Mouse (Mus musculus) gastrocnemius, postnatal 14 days (tissue): ENCODE measurements around the gene Glt1d1. TPM values are rescaled to one million over a fixed set of nuclear protein-coding genes. Genes with fewer than 3 reads are reported as not detected.

Experiments used
- DNase-seq: peaks from one replicate; pipeline ENCODE4 v3.0.0; 2021; ENCODE audit warnings: mixed read lengths
- intact Hi-C: fragments of 180-260 bp; cut with DNase I; formaldehyde crosslinking; loops from one replicate; pipeline ENCODE4 v1.15.1; 2025; ENCODE audit warnings: low total_unique reads
- long read RNA-seq, 2 experiments: library from polyadenylated mRNA; stranded (forward); transcript quantifications; one replicate each; pipeline ENCODE4 v2.0.0; 2021
- total RNA-seq, 2 experiments: library from RNA; stranded (reverse); gene quantifications; 2 replicates each; pipeline ENCODE4 v1.2.3; 2021

Gene Glt1d1
- total RNA-seq: not detected
- long read RNA-seq, experiment 1: 0 reads
- long read RNA-seq, experiment 2: 0 reads

GRCm38 (mm10) chr5:127632167-127633145 lies at the start of gene Glt1d1, which contains the start of gene Slc15a4:
Gene Glt1d1, plus strand, starts transcription at chr5:127632262.
Gene Slc15a4, minus strand, starts transcription at chr5:127632897.
- intact Hi-C loops: no loop called here
- no peak for DNase-seq

- intact Hi-C loops: no loop called here
Observed at GRCm38 (mm10) chr5:127583658-127584057, 48.4 kb upstream of the Glt1d1 start.

GRCm38 (mm10) chr5:127587854-127588253 lies 44.2 kb upstream of the Glt1d1 start:
- DNase-seq: no peak
- intact Hi-C loops: no loop called here

More at GRCm38 (mm10) chr5:127583658-127584057, 48.4 kb upstream of the Glt1d1 start:
- no peak for DNase-seq

- intact Hi-C loops: no loop called here
Observed at GRCm38 (mm10) chr5:127592406-127592805, 39.7 kb upstream of the Glt1d1 start.

GRCm38 (mm10) chr5:127592854-127593253 lies 39.2 kb upstream of the Glt1d1 start:
- intact Hi-C loops: no loop called here
- DNase-seq: no peak

More at GRCm38 (mm10) chr5:127592406-127592805, 39.7 kb upstream of the Glt1d1 start:
- DNase-seq: no peak

GRCm38 (mm10) chr5:127595676-127596075 lies 36.4 kb upstream of the Glt1d1 start:
- no peak for DNase-seq
- intact Hi-C loops: no loop called here

GRCm38 (mm10) chr5:127596862-127597261 lies 35.2 kb upstream of the Glt1d1 start:
- DNase-seq: no peak
- intact Hi-C loops: no loop called here

- no peak for DNase-seq
- intact Hi-C loops: no loop called here
Observed at GRCm38 (mm10) chr5:127602996-127603395, 29.1 kb upstream of the Glt1d1 start.

GRCm38 (mm10) chr5:127607507-127607906 lies 24.6 kb upstream of the Glt1d1 start:
- no peak for DNase-seq
- intact Hi-C loops: no loop called here

- intact Hi-C loops: no loop called here
- no peak for DNase-seq
Observed at GRCm38 (mm10) chr5:127609191-127609714, 22.8 kb upstream of the Glt1d1 start.

GRCm38 (mm10) chr5:127610787-127611509 lies 21.1 kb upstream of the Glt1d1 start:
- intact Hi-C loops: no loop called here
- DNase-seq: peak; percentile 38

- no peak for DNase-seq
- intact Hi-C loops: no loop called here
Observed at GRCm38 (mm10) chr5:127611881-127612280, 20.2 kb upstream of the Glt1d1 start.

GRCm38 (mm10) chr5:127612397-127612796 lies 19.7 kb upstream of the Glt1d1 start:
- no peak for DNase-seq
- intact Hi-C loops: no loop called here

GRCm38 (mm10) chr5:127615459-127615858 lies 16.6 kb upstream of the Glt1d1 start:
- intact Hi-C loops: no loop called here
- DNase-seq: no peak

GRCm38 (mm10) chr5:127616151-127616550 lies 15.9 kb upstream of the Glt1d1 start:
- intact Hi-C loops: no loop called here
- DNase-seq: no peak

- peak; percentile 99 for DNase-seq
- intact Hi-C loops: no loop called here
Observed at GRCm38 (mm10) chr5:127616884-127617635, 15.0 kb upstream of the Glt1d1 start.

GRCm38 (mm10) chr5:127618834-127619233 lies 13.2 kb upstream of the Glt1d1 start:
- DNase-seq: no peak
- intact Hi-C loops: no loop called here

GRCm38 (mm10) chr5:127620371-127620770 lies 11.7 kb upstream of the Glt1d1 start:
- no peak for DNase-seq
- intact Hi-C loops: no loop called here

- intact Hi-C loops: no loop called here
- no peak for DNase-seq
Observed at GRCm38 (mm10) chr5:127621108-127621507, 11.0 kb upstream of the Glt1d1 start.
